Mouse (Mus musculus): ENCODE results near the gene Cnga1.

DNA sequence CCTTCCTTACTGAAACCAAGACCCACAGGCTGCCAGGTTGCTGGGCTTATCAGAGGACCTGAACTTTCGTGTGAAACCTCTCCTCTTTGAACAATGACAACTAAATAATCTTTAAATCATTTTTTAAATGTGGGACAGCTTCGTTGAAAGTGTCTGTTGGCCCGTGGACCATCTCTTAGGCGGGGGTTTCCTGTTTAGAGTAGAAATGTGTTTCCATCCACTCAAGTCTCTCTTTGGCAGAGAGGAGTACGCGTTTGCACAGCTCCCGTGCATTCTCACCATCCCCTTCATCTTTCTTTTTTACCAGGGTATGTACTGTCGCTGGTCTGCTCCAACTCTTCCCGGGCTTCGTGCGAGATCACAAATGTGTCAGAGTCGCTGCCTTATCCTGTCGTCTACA is 14.3 kb upstream of the Cnga1 start:
- no peak for TF ChIP-seq CHD2 (IDR thresholded peaks at IDR 0.05; ENCODE audit: low read depth, low read length)
- no peak for TF ChIP-seq ZNF384 (IDR thresholded peaks at IDR 0.05; ENCODE audit: low read depth, low read length)
